Mouse (Mus musculus) spleen, adult 2 months (tissue): ENCODE data around the gene Sardh. TPM values are rescaled to one million over a fixed set of nuclear protein-coding genes. Genes with fewer than 3 reads are reported as not detected.
A peak's percentile ranks its signal among the peaks of the same experiment; 100 is the strongest.

ENCODE experiments used
- DNase-seq, 2 experiments: peaks; one replicate each; pipeline versions ENCODE4 v3.0.0 to v3.0.0-alpha.2; 2012 to 2021; ENCODE audit warnings: low spot score in 2 of 2, low read depth in 1 of 2
- H3K27ac ChIP-seq: fragments of 200-500 bp; 2 replicates; pipeline ENCODE4 v1.5.1; 2012; ENCODE audit warnings: low read length, inconsistent platforms; ENCODE audit not compliant: insufficient read depth
- H3K27me3 ChIP-seq: fragments of 200-500 bp; 2 replicates; pipeline ENCODE4 v1.6.1; 2012; ENCODE audit warnings: mild to moderate bottlenecking, moderate library complexity, low read length, inconsistent platforms; ENCODE audit not compliant: control insufficient read depth, insufficient read depth
- H3K36me3 ChIP-seq: fragments of 200-500 bp; 2 replicates; pipeline ENCODE4 v1.6.1; 2012; ENCODE audit warnings: mild to moderate bottlenecking, low read length, inconsistent platforms; ENCODE audit not compliant: control insufficient read depth, insufficient read depth
- H3K4me1 ChIP-seq: fragments of 200-500 bp; 2 replicates; pipeline ENCODE4 v1.6.1; 2011; ENCODE audit warnings: inconsistent platforms; ENCODE audit not compliant: control insufficient read depth, insufficient read depth, insufficient read length
- H3K4me3 ChIP-seq: fragments of 200-500 bp; 2 replicates; pipeline ENCODE4 v1.5.1; 2011; ENCODE audit warnings: mild to moderate bottlenecking, inconsistent platforms; ENCODE audit not compliant: insufficient read depth, insufficient read length; ENCODE audit errors: extremely low read depth
- CTCF ChIP-seq: fragments of 200-500 bp; IDR thresholded peaks from 2 replicates; pipeline ENCODE4 v1.5.1; 2011; ENCODE audit warnings: mild to moderate bottlenecking, inconsistent platforms; ENCODE audit not compliant: insufficient read depth, insufficient read length, insufficient replicate concordance; ENCODE audit errors: extremely low read depth
- POLR2A ChIP-seq: fragments of 200-500 bp; IDR thresholded peaks from 2 replicates; pipeline ENCODE4 v1.6.1; 2011; ENCODE audit warnings: low read depth, low read length, inconsistent platforms
- WGBS: fragments of 180-500 bp; shearing (Covaris S2); methylation state at CpG from one replicate; pipeline ENCODE4 v1.1.7; 2018; 5-methylcytosine and 5-hydroxymethylcytosine counted together
- polyA plus RNA-seq: library from polyadenylated mRNA; depleted of rRNA; stranded (reverse); fragments of >200 nt; gene quantifications from 2 replicates; pipeline ENCODE4 v1.2.3, GENCODE M21; 2012

Sardh gene
- polyA plus RNA-seq, 1 experiment, result 9.4 TPM

GRCm38 (mm10) chr2:27206128-27206797 is 41.9 kb downstream of the Sardh start:
- 87% methylated on average over 15 of the region's 15 CpGs for WGBS
- DNase-seq, result no peak
- Histone ChIP-seq H3K4me3 (no peak overlapping the region), H3K27ac (no peak overlapping the region), H3K36me3 (no peaks in the 10 kb centered on the region), H3K27me3 (no peaks in the 10 kb centered on the region), H3K4me1 (peaks cover 11% of the 10 kb centered on the region; the same call in 1 of the 2 replicates)
- TF ChIP-seq CTCF, result no peak
- TF ChIP-seq POLR2A, result no peak

GRCm38 (mm10) chr2:27205666-27206065 is 42.5 kb downstream of the Sardh start:
- Histone ChIP-seq H3K4me1 (peaks cover 6% of the 10 kb centered on the region; the same call in 1 of the 2 replicates), H3K27me3 (no peaks in the 10 kb centered on the region), H3K27ac (no peak overlapping the region), H3K36me3 (no peaks in the 10 kb centered on the region), H3K4me3 (no peak overlapping the region)
- no peak for DNase-seq
- WGBS, result 94% methylated on average over 10 of the region's 10 CpGs
- TF ChIP-seq POLR2A, result no peak
- TF ChIP-seq CTCF, result no peak

GRCm38 (mm10) chr2:27200586-27200985 is 47.6 kb downstream of the Sardh start:
- 74% methylated on average over 1 of the region's 1 CpGs for WGBS
- TF ChIP-seq CTCF (no peak), POLR2A (no peak)
- Histone ChIP-seq H3K36me3 (no peaks in the 10 kb centered on the region), H3K27ac (no peak overlapping the region), H3K4me3 (no peak overlapping the region), H3K27me3 (no peaks in the 10 kb centered on the region), H3K4me1 (peaks cover 8% of the 10 kb centered on the region)
- no peak for DNase-seq

GRCm38 (mm10) chr2:27198551-27199246 is 49.4 kb downstream of the Sardh start:
- Histone ChIP-seq H3K4me1 (peaks cover 8% of the 10 kb centered on the region), H3K4me3 (no peak overlapping the region), H3K27me3 (no peaks in the 10 kb centered on the region), H3K36me3 (no peaks in the 10 kb centered on the region), H3K27ac (peak overlapping the region; percentile 71)
- TF ChIP-seq CTCF, result no peak
- TF ChIP-seq POLR2A, result no peak
- DNase-seq, result no peak
- 25% methylated on average over 5 of the region's 5 CpGs for WGBS

GRCm38 (mm10) chr2:27189994-27190393 is 58.1 kb downstream of the Sardh start:
- Histone ChIP-seq H3K36me3 (no peaks in the 10 kb centered on the region), H3K4me1 (peaks cover 3% of the 10 kb centered on the region; the same call in 1 of the 2 replicates), H3K4me3 (no peak overlapping the region), H3K27me3 (no peaks in the 10 kb centered on the region), H3K27ac (no peak overlapping the region)
- TF ChIP-seq CTCF, result no peak
- TF ChIP-seq POLR2A, result no peak
- WGBS, result 84% methylated on average over 4 of the region's 4 CpGs
- DNase-seq, result no peak

- 36% methylated on average over 6 of the region's 6 CpGs for WGBS
- Histone ChIP-seq H3K4me1 (peaks cover 3% of the 10 kb centered on the region; the same call in 1 of the 2 replicates), H3K36me3 (no peaks in the 10 kb centered on the region), H3K27ac (peak overlapping the region; percentile 58), H3K4me3 (no peak overlapping the region), H3K27me3 (no peaks in the 10 kb centered on the region)
- DNase-seq, result peak; percentile 12 to 41
- TF ChIP-seq POLR2A (no peak), CTCF (no peak)
Observed at GRCm38 (mm10) chr2:27187531-27187930, 60.6 kb downstream of the Sardh start.

- no peak overlapping the region for H3K4me3 ChIP-seq
- peaks cover 3% of the 10 kb centered on the region; the same call in 1 of the 2 replicates for H3K4me1 ChIP-seq
- TF ChIP-seq CTCF (no peak), POLR2A (no peak)
- H3K27me3 ChIP-seq, result no peaks in the 10 kb centered on the region
- no peak for DNase-seq
- 81% methylated on average over 12 of the region's 12 CpGs for WGBS
- no peaks in the 10 kb centered on the region for H3K36me3 ChIP-seq
- no peak overlapping the region for H3K27ac ChIP-seq
Observed at GRCm38 (mm10) chr2:27183734-27184133, 64.4 kb downstream of the Sardh start.
